Mouse (Mus musculus): Measurements from ENCODE around the gene Endog. TPM values are rescaled to one million over a fixed set of nuclear protein-coding genes. Genes with fewer than 3 reads are reported as not detected.

Endog gene
- polyA plus RNA-seq, 1 experiment from 2014 or later, result 58.2 TPM

DNA sequence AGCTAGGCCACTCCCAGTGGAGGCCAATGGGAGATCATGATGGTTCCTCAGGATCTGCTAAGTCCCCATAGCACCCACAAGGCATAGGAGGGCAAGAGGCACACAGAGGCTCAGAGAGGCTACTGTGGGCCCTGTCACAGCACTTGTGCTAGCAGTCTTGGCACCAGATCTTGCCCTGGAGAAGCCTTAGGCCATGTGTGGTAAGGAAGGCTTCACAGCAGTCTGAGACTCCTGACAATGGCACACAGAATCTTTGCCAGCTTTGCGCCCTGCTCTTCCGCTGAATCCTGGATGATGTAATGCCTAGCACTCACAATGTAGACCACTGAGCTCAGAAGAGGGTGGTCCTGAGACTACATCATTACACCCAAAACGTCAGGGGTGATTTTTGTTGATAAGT is 23.4 kb downstream of the Endog start:
- H3K4me2 ChIP-seq (ENCODE audit: low read length), result no peak overlapping the region
- H3K9ac ChIP-seq (ENCODE audit: low read depth, low read length), result no peak overlapping the region
- no peak overlapping the region for H3K4me3 ChIP-seq (replicated peaks; ENCODE audit: low read depth, low read length)
- no peaks in the 10 kb centered on the region for H3K27me3 ChIP-seq (ENCODE audit: insufficient read depth, low read length)
- ATAC-seq (replicated peaks; ENCODE audit: low FRiP score, low read depth), result no peak
- H3K27ac ChIP-seq, result no peak overlapping the region
- DNase-seq (ENCODE audit: low spot score), result no peak
- no peaks in the 10 kb centered on the region for H3K4me1 ChIP-seq (replicated peaks; ENCODE audit: insufficient read depth, low read length)
- WGBS, result 92% methylated on average over 3 of the region's 3 CpGs
- H3K9me3 ChIP-seq (replicated peaks; ENCODE audit: low read length), result no peaks in the 10 kb centered on the region
- H3K36me3 ChIP-seq (ENCODE audit: insufficient read depth, low read length), result no peaks in the 10 kb centered on the region
- TF ChIP-seq CTCF (IDR thresholded peaks at IDR 0.05; ENCODE audit: low read depth), result no peak

DNA sequence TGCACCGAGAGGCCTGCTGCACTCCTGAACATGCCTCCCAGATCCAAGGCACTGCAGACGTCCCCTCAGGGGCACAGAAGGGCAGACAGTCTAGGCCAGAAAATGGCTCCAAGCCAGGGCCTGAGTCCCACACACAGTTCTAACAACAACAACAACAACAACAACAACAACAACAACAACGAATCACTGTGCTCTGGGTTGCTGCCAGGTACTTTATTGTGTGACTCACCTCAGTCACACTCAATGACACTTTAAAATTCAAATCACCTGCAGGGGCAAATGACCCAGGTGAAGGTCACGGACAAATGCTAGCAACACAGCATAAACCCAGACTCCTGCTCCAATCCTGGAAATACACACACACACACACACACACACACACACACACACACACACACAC is 26.7 kb downstream of the Endog start:
- Histone ChIP-seq H3K9ac (ENCODE audit: low read depth, low read length) (no peak overlapping the region), H3K4me1 (replicated peaks; ENCODE audit: insufficient read depth, low read length) (no peaks in the 10 kb centered on the region), H3K27ac (peak overlapping the region; percentile 62), H3K27me3 (ENCODE audit: insufficient read depth, low read length) (no peaks in the 10 kb centered on the region), H3K4me3 (replicated peaks; ENCODE audit: low read depth, low read length) (no peak overlapping the region), H3K4me2 (ENCODE audit: low read length) (no peak overlapping the region), H3K36me3 (ENCODE audit: insufficient read depth, low read length) (no peaks in the 10 kb centered on the region), H3K9me3 (replicated peaks; ENCODE audit: low read length) (no peaks in the 10 kb centered on the region)
- no peak for TF ChIP-seq CTCF (IDR thresholded peaks at IDR 0.05; ENCODE audit: low read depth)
- peak; percentile 22; the same call in 1 of the 2 replicates for ATAC-seq (replicated peaks; ENCODE audit: low FRiP score, low read depth)
- DNase-seq (ENCODE audit: low spot score), result no peak
- WGBS, result 70% methylated on average over 4 of the region's 4 CpGs

DNA sequence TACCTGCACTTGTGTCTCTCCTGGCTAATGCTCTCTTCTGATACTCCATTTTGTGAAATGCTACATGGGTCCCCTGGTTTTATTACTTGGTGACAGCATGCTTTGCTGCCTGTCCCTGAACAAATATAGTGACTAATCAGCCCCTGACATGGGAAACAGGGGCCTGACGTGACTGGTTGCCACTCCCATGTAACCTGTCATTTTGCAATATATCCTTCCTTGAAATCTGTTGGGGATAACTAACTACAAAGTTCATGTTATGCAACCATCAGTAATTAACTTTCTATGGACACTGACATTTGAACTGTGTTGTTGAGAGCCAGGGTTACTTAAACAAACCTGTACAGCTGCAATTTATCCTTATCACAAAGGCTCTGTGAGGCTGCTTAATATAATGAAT is 28.7 kb downstream of the Endog start:
- Histone ChIP-seq H3K9ac (ENCODE audit: low read depth, low read length) (no peak overlapping the region), H3K27ac (peak overlapping the region; percentile 31; the same call in 1 of the 2 replicates), H3K4me3 (replicated peaks; ENCODE audit: low read depth, low read length) (no peak overlapping the region), H3K4me1 (replicated peaks; ENCODE audit: insufficient read depth, low read length) (peaks cover 6% of the 10 kb centered on the region; the same call in 1 of the 2 replicates), H3K36me3 (ENCODE audit: insufficient read depth, low read length) (no peaks in the 10 kb centered on the region), H3K27me3 (ENCODE audit: insufficient read depth, low read length) (no peaks in the 10 kb centered on the region), H3K4me2 (ENCODE audit: low read length) (no peak overlapping the region), H3K9me3 (replicated peaks; ENCODE audit: low read length) (no peaks in the 10 kb centered on the region)
- TF ChIP-seq CTCF (IDR thresholded peaks at IDR 0.05; ENCODE audit: low read depth), result no peak
- 0 out of 2 replicates have a peak, but pooled peaks have one; percentile 15 for ATAC-seq (replicated peaks; ENCODE audit: low FRiP score, low read depth)
- DNase-seq (ENCODE audit: low spot score), result no peak
- WGBS, result 32% methylated on average over 1 of the region's 1 CpGs

DNA sequence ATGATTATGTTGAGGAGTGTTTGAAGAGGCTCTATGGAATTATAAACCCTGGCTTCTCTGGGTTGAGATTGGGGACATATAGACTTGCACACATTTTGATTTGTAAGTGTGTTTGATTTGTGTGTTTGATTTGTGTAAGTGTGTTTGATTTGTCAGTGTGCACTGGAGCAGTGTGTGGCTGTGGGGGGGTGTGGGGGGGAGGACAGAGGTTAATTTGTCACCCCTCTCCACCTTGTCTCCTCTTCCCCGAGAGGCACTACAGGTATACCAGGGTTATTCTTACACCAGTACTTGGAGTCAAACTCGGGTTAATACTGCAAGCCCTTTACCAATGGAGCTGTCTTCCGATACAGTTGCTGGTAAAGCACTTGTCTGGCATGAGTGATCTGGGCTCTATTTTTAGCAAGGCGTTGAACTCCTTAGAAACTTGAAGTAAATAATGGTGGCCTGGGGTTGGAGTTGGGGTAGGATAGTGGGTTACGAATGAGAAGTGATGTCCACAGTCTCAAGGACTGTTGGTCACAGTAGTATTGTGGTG is 29.2 kb downstream of the Endog start:
- DNase-seq (ENCODE audit: low spot score) (no peak), ATAC-seq (replicated peaks; ENCODE audit: low FRiP score, low read depth) (no peak)
- H3K4me1 ChIP-seq (replicated peaks; ENCODE audit: insufficient read depth, low read length), result peaks cover 6% of the 10 kb centered on the region; the same call in 1 of the 2 replicates
- no peak for TF ChIP-seq CTCF (IDR thresholded peaks at IDR 0.05; ENCODE audit: low read depth)
- no peaks in the 10 kb centered on the region for H3K36me3 ChIP-seq (ENCODE audit: insufficient read depth, low read length)
- no peak overlapping the region for H3K9ac ChIP-seq (ENCODE audit: low read depth, low read length)
- no peak overlapping the region for H3K4me3 ChIP-seq (replicated peaks; ENCODE audit: low read depth, low read length)
- peak overlapping the region; percentile 47 for H3K27ac ChIP-seq
- H3K4me2 ChIP-seq (ENCODE audit: low read length), result no peak overlapping the region
- no peaks in the 10 kb centered on the region for H3K9me3 ChIP-seq (replicated peaks; ENCODE audit: low read length)
- H3K27me3 ChIP-seq (ENCODE audit: insufficient read depth, low read length), result no peaks in the 10 kb centered on the region
- 47% methylated on average over 5 of the region's 5 CpGs for WGBS

DNA sequence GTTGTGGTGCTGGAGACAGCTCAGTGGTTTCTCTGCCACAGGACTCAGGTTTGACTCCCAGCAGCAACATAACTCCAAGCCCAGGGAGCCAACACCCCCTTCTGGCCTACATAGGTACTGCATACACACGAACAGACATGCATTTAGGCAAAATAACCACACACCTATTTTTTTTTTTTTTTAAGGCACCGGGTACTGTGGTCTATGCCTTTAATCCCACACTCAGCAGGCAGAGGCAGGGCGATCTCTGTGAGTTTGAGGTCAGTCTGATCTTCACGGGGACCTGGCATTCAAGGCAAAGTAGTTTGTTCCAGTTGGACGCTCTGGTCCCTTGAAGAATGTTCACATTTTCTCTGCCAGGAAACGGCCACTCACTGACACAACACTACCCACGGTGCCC is 32.1 kb downstream of the Endog start:
- H3K27me3 ChIP-seq (ENCODE audit: insufficient read depth, low read length), result no peaks in the 10 kb centered on the region
- 69% methylated on average over 7 of the region's 7 CpGs for WGBS
- no peaks in the 10 kb centered on the region for H3K9me3 ChIP-seq (replicated peaks; ENCODE audit: low read length)
- H3K4me1 ChIP-seq (replicated peaks; ENCODE audit: insufficient read depth, low read length), result peaks cover 13% of the 10 kb centered on the region; the same call in 1 of the 2 replicates
- no peak overlapping the region for H3K27ac ChIP-seq
- H3K36me3 ChIP-seq (ENCODE audit: insufficient read depth, low read length), result no peaks in the 10 kb centered on the region
- peak; percentile 57 for TF ChIP-seq CTCF (IDR thresholded peaks at IDR 0.05; ENCODE audit: low read depth)
- H3K4me3 ChIP-seq (replicated peaks; ENCODE audit: low read depth, low read length), result no peak overlapping the region
- no peak for DNase-seq (ENCODE audit: low spot score)
- H3K9ac ChIP-seq (ENCODE audit: low read depth, low read length), result no peak overlapping the region
- H3K4me2 ChIP-seq (ENCODE audit: low read length), result no peak overlapping the region
- no peak for ATAC-seq (replicated peaks; ENCODE audit: low FRiP score, low read depth)

DNA sequence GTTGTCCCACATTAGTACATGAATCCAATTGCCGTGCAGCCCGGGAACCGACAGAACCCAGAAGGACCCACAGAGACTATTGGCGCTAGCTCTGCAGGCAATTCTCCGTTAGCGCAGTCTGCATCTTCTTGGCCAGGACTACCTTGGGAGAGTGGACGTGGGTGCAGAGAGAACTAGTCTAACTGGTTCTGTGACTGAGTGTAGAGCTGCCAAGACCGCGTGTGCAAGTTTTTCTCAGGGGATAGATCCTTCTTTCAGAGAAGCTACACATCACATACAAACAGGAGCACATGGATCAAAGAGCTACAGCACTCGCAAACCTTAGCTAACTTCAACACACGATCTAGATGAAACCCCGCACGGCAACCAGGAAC is 33.9 kb downstream of the Endog start:
- Histone ChIP-seq H3K36me3 (ENCODE audit: insufficient read depth, low read length) (no peaks in the 10 kb centered on the region), H3K9ac (ENCODE audit: low read depth, low read length) (peak overlapping the region; percentile 71), H3K9me3 (replicated peaks; ENCODE audit: low read length) (no peaks in the 10 kb centered on the region), H3K27ac (peak overlapping the region; percentile 69), H3K4me1 (replicated peaks; ENCODE audit: insufficient read depth, low read length) (peaks cover 13% of the 10 kb centered on the region; the same call in 1 of the 2 replicates), H3K4me3 (replicated peaks; ENCODE audit: low read depth, low read length) (peak overlapping the region; percentile 74), H3K4me2 (ENCODE audit: low read length) (peak overlapping the region; percentile 93), H3K27me3 (ENCODE audit: insufficient read depth, low read length) (no peaks in the 10 kb centered on the region)
- DNase-seq (ENCODE audit: low spot score) (peak; percentile 58), ATAC-seq (replicated peaks; ENCODE audit: low FRiP score, low read depth) (no peak)
- WGBS, result under 1% methylated on average over 13 of the region's 13 CpGs
- TF ChIP-seq CTCF (IDR thresholded peaks at IDR 0.05; ENCODE audit: low read depth), result no peak

Measured in kidney, postnatal 0 days (tissue).